Mouse (Mus musculus) T-cell, adult 2 months (primary cell): ENCODE data around the gene Wnt7a.

Experiments used
- DNase-seq: peaks from one replicate; pipeline ENCODE4 v3.0.0; 2022; ENCODE audit warnings: low spot score

Wnt7a gene

DNA sequence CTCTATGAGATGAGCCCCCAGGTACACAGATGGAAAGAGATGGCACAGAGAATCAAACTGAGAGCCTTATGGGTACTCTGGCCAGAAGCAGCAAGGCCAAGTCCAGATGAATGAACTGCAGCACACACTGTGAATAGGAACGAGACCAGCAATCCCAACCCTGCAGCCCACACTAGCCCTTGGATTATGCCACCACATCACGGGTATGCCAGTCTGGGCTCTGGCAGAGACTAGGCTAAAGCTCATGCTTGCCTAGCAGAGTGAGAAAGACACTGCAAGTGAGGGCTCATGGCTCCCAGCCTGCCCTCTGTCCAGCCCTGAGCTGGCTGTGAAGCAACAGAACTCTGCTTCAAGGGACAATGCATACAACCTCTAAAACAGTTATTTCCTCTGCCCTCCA lies 26.7 kb downstream of the Wnt7a start:
- no peak for DNase-seq

- no peak for DNase-seq
These were observed 27.3 kb downstream of the Wnt7a start for GRCm38 (mm10) chr6:91383871-91384270.

DNA sequence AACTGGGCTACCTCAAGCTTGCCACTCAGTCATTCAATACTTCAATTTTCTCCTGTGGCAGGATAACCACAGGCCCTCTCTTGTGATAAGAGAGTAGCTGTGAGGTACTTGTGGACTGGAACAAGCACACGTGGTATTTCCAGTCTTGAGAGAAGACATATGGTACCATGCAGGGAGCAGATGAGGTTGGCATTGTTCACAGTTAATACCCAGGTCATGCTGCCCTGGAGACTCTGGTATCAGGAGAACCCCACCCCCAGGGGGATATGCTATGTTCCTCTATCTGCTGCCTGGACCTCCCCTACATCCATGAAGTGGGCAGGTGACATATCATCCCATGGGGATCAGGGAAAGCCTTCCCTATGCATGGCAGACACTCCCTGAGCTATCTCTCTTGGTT lies 27.9 kb downstream of the Wnt7a start:
- no peak for DNase-seq

- no peak for DNase-seq
These were observed 31.3 kb downstream of the Wnt7a start for GRCm38 (mm10) chr6:91379871-91380270.

DNA sequence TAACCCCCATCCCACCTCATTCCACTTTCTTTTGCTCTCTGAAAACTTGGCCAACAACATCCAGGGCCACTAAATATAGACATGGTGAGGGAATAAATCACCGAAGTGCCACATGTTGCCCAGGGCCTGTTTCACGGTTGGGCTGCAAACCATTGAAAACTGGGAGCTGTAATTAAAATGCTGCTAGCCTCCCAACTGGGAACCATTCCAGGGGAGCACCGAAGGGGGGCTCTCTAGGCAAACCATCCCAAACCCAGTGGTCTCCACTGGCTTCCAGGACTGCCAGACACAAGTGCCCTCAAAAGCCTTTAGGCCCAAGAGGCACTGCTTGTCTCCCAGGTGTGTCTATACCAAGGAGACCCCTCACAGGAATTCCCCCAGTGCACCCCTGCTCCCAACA lies 31.9 kb downstream of the Wnt7a start:
- DNase-seq = no peak

DNA sequence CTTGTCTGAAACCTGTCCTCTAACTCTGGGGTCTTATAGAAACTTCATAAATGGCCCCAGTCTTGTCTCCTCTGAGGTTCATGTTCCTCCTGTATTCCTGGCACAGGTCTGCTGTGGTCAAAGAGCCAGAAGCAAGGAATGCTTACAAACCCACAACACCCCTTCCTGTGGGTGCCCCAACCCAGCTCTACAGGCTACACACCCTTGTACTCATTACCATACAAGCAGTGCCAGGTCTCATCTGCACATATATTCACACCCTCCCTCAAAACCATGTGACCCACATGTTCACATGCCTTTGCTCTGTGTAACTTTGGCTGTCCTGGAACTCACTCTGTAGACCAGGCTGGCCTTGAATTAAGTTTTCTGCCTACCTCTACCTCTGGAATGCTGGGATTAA lies 38.2 kb downstream of the Wnt7a start:
- no peak for DNase-seq

DNA sequence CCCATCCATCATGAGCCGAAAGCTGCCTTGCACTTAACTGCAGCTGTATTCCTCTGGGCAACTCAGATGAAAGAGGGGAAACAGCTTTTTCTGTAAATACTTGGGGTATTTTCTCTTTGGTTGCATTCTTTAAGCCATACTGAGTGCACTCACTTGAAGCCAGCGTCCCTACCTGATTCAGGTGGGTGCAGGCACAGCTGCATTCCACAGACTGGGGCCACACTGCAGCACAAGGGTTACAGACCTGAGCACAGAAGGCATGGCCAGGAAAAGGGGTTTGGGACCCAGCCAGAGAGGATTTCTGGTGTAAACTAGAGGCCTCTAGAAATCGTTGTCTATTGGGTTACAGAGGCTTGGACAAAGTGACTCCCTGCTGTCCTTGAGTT lies 38.6 kb downstream of the Wnt7a start:
- no peak for DNase-seq

- no peak for DNase-seq
These were observed 39.1 kb downstream of the Wnt7a start for GRCm38 (mm10) chr6:91371912-91372585.

GRCm38 (mm10) chr6:91366781-91367180 lies 44.4 kb downstream of the Wnt7a start:
- DNase-seq = no peak

DNA sequence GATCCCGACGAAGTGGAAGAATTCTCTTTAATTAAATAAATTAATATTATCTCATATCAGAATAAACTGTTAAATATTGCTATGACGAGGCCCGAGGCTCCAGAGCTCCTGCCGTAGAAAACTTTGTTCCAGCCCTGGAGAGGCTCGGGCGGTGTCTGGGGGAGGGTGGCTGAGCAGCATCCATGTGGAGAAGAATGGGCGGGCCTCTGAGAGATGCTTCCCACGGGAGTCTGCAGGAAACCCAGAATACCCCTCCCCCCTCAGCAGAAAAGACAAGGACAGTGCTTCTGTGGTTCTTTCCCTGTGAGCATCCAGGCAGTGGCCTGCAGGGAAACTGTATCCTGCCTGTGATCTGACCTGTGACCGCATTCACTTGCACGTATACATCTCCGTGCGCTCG lies 45.7 kb downstream of the Wnt7a start:
- no peak for DNase-seq

- no peak for DNase-seq
These were observed 48.4 kb downstream of the Wnt7a start for GRCm38 (mm10) chr6:91362756-91363155.

- no peak for DNase-seq
These were observed 50.2 kb downstream of the Wnt7a start for GRCm38 (mm10) chr6:91360998-91361397.

- DNase-seq = no peak
These were observed 50.8 kb downstream of the Wnt7a start for GRCm38 (mm10) chr6:91360371-91360690.

DNA sequence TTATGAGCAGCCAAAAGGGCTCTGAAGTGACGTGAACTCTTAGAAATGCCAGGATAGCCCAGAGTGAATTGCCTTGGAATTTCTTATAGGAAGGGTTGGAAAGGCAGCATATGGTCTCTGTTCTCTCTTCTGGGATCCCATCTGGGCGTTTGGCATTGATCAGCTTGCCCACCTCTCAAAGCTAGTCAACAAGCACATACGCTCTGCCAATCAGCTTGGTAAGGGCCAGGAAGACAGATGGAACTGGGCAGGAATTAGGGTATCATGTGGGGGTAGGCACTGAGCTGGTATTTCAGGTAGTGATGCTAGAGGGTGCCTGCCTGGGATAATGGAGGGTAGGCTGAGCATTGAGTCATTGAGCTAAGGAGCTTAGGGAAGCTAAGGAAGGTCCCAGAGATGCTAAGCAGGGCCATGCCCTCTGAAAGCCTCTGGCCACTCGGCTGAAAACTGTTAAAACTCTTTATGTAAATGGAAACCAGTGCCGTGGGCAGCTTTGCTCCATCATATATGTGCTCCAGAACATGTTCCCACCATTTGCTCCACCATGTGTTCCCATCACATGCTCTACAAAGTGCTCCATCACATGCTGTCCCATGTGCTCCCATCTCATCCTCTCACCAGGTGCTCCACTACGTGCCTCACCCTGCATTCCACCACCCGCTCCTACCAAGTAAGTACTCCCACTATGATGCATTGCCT lies 51.3 kb downstream of the Wnt7a start:
- no peak for DNase-seq

- DNase-seq = no peak
These were observed 52.1 kb downstream of the Wnt7a start for GRCm38 (mm10) chr6:91358866-91359656.

- no peak for DNase-seq
These were observed 52.8 kb downstream of the Wnt7a start for GRCm38 (mm10) chr6:91358394-91358793.

DNA sequence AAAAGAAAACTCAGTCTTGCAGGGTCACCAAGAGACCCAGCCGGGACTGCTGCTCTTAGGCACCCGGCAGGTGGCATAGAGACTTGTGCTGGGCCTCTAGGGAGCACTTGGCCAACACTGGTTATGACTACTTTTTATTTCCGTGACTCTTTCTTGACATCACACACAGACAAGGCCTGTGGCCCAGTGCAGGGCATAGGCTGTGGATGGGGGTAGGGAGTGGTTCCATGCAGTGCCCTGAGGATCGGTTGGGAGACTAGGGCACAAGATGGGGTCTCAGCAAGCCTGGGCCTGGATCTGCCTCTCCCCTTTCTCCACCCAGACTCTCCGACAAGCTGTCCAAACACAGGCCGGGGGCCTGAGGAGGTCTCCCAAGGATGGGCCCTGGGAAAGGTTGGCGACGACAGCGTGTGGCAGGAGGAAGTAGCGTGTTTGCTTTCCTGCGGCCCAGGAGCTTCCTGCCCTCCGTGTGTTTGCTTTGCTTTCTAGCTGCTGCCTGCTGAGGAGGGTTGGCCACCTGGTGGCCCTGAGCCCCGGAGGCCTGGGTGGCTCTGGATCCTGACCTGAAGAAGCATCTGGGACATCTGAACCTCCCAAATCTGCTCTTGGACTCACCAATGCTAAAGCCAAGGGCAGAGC lies 53.8 kb downstream of the Wnt7a start:
- DNase-seq = no peak

- DNase-seq = no peak
These were observed 61.5 kb downstream of the Wnt7a start for GRCm38 (mm10) chr6:91349620-91350019.

DNA sequence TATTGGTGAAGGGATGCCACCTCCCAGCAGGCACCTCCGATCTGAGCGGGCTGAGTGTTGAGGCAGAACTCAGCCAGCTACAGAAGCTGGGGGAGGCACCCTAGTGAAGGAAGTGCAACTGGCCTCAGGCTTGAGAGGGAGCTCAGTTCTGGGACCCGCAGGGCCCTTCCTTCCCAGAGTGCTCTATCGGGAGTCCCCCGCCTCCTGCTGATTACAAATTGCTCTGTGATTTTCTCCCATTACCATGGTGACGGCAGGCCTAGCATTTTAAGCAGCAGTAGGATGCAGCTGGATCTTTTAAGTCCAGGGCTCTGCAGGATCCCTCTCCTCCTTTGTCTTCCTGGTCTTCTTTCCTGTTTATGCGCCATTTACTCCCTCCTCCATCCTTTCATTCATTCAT lies 63.4 kb downstream of the Wnt7a start:
- no peak for DNase-seq

DNA sequence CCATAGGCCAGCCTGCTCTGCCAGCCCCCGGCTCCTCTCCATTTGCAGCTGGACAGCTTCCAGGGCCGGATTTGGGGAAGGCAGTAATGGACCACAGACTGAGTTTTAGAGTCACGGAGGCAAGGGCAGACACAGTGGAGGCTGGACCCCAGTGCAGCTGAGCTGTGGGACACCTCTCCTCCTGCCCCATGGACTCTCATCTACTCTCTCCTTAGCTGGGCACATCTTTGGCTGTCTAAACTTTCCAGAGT lies 64.3 kb downstream of the Wnt7a start:
- DNase-seq = no peak

DNA sequence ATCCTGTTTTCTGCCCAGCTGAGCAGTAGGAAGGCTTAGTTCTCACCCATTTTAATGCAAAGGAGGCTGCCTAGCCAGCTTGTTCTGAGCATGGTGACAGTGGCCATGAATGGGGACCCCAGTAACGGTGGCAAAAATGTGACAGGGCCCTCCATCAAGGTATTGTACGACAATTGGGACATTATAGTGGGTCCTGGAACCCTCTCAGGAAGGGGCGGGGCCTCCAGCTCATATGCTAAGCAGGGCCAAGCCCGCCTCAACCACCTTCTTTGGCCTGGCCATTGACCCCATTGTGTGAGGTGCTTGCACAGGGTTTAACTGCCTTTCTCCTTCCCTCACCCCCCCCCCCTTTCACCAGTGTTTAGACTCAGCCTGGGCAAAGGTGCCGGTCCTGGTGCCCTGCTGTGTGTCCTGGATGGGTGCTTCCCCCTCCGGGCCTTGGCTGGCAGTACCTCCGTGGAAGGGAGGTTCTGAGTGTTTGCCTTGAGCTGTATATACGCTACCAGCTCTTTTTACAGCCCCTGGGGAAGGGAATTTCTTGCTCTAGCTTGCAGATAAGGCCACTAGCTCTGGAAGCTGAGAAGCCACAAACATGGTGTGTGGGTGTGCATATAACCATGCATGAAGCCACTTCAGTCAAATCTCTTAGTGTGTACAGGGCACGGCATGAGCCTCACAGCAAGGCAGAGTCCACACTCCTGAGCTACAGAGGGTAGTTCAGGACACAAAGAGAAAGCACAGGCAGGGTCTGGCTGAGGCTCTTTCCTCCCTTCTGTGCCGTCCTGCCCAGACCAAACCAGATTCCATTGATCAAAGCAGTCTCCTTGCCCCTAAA lies 64.9 kb downstream of the Wnt7a start:
- no peak for DNase-seq

- no peak for DNase-seq
These were observed 66.1 kb downstream of the Wnt7a start for GRCm38 (mm10) chr6:91345091-91345490.
